Mouse (Mus musculus) T-helper 17 cell (primary cell): ENCODE measurements around the gene Snrnp25.

Experiments
- in situ Hi-C, 2 experiments: fragments of 300-600 bp; cut with MboI, MseI; formaldehyde crosslinking; loops; 1 replicate in 1 of 2; 2 replicates in 1 of 2; pipeline ENCODE4 v1.15.1; 2025; ENCODE audit warnings: high pct_unique_total_duplicates in 2 of 2

Snrnp25 gene

DNA sequence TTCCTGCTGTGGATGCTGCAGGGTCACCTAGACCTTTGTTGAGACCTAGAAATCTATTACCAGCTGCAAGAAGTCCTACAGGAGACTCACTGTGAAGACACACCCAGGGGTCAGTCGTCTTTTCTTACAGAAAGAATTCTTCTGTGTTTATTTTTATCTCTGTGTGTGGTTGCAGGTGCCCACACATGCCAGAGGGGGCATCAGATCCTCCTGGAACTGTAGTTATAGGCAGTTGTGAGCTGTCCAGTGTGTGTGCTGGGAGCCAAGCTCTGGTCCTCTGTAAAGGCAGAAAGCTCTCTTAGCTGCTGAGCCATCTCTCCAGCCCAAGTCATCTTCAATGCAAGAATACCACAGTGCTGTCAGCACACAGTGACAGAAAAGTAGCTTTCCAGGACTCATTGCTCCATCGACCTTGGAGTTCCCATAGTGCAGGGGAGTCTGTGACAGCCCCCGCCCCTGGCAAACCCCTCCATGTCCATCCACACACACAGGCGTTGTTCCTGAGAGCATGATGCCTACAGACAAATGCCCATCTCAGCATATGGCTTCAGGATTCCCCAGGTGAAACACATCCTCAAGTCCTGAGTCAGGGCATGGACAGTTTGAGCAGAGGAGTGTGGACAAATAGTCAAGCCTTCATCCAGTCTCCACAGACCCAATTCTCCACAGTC lies 18.2 kb downstream of the Snrnp25 start:
- in situ Hi-C loops, result no loop called here

DNA sequence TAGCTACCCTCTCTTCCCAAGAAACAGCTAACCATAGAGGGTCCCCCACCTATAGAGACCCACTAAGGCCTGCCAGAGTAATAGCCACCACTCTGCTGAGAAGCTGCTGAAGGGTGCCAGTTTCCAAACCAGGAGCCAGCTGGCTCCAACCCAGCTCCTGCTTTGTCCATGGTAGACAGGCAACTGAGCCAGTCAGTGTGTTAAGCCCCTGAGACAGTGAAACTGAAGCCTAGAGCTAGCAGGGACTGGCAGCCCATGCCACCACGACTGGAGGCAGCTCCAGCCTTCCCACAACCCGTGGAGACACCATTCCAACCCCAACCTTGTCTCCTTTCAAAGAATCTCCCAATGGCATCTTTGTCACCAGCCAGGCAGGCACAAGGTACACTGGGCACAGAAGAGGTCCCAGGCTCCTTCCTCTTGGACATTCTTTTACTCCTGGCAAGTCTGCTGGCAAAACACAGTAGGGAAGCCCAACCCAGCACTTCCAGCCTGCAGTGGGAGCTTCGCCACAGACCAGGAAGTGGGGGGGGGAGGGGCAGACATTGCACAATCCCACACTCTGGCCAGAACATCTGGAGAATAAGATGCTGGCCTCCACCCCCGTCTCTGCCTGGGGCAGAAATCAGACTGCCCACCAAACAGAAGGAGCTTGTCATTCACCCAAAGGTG lies 19.4 kb downstream of the Snrnp25 start:
- in situ Hi-C loops, result no loop called here

DNA sequence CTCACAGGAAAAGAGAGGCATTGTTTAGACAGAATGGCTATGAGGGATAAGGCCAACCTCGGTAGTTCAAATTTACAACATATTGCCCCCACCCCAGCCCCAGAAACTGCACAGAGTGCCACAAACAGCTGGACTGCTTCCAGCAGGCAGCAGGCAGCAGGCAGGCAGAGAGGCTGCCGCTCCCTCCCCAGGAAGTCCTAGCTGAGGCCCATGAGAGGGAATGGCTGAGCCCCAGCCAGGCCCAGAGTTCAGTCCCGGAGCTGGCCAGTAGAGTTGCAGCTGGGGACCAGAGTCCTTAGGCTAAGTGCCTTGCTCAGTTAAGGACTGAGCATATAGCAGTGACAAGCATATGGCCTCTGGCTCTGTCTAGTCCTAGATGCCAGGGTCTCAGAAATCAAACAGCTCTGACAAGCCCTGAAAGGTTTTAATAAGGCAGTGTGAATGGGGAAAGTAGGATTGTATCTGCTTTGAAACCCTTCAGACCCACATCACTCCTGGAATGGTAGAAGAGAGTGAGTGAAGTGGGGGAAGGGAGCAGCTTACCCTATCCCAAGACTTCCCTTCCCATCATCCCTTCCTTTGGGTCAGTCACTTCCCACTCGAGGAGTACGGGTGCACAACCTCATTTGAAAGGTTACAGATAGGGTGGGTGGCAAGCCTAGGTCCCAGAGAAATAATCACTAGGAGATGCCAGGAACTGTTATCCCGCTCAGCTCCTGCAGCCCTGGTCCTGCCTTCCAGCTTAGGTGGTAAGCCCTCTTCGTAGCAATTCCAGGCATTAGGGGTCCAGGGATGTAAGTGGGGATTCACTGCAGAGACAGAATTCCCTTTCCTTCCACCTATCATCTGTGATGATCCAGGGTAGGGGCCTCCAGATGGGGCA lies 20.2 kb downstream of the Snrnp25 start:
- in situ Hi-C loops, result no loop called here

DNA sequence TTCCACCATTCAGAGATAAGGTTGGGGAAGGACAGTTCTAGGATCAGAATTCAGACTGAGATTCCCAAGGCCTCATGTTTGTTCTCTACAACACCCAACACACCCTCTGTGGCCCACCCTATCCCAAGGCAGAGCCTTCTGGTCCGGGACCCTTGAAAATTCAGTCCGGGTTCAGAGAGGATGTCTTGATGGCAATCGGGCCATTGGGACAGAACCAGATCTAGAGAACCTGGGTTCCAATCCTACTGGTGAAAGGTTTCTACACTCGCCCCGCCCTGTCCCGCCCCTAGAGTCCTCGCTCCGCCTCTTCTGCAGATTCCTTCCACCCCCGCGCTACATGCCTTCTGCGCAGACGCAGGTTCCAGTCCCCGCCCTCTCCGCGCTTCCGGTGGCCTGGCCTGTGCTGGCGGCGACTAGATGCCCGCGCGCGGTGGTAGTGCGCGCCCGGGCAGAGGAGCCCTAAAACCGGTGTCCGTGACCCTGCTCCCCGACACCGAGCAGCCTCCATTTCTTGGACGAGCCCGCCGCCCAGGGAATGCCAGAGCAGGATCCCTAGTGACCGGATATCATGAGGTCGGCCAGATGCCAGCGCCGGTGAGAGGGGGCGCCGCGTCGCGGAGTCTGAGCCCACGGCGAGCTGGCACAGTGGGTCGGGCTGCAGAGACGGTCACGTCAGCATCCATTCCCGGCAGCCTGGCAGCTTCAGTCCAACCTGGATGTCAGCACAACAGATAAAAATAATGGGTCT lies 21.1 kb downstream of the Snrnp25 start, which contains the start of gene Mpg:
Mpg (plus strand) TSS at position 382 of the 748 bp plus-strand sequence.
- in situ Hi-C loops, result no loop called here

DNA sequence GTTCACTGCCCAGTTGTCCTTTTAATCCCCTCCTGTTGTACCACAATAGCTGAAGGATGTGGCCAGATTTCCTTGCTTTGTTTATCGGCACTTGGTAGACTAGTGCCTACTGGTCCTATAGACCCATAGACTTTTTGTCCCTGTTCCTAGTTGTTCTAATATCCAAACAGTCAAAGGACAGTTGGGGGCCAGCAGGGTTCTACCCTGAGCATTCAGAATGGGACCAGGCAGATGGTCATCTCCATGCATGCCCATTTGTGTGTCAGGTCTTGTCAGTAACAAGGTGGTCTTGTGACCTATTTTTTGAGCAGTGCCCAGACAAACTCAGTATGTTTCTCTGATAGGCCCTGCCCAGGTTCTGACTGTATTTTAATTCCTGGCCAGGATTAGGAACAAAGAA lies 21.8 kb downstream of the Snrnp25 start:
- in situ Hi-C loops, result no loop called here

DNA sequence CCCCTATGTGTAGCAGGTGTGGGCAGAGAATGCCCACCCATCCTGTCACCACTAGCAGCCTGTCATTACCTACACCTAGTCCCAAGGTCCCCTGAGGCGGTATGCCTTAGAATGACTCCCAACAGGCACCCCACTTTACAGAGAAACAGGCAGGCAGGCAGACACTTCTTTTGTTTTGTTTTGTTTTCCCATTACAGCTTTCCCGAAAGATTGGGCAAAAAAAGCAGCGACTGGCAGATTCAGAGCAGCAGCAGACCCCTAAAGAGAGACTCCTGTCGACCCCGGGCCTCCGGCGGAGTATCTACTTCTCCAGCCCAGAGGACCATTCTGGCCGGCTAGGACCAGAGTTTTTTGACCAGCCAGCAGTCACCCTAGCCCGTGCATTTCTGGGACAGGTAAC lies 22.3 kb downstream of the Snrnp25 start:
- in situ Hi-C loops, result no loop called here

DNA sequence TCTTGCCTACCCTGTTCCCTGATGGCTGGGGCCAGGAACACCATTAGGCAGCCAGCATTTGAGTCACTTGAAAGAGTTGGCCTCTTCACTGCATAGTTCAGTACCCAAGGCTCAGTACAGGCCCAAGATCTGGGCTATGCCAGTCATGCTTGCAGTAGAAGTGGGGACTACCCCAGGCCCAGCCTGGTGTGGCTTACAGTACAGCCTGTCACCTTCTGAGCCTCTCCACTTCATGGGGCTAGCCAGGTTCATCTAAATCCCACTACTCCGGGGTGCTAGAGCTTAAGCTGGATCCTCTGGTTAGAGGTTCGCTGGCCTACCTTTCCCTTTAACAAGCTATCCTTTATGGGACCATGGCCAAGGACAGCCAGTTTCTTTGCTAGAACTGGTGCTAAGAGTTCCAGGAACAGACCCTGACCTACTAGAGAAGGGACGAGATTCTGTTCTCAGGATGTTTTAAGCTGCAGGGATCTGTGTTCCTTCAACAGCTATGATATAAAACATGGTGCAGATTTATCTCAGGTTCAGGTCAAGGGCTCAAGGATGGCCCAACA lies 23.2 kb downstream of the Snrnp25 start:
- in situ Hi-C loops, result no loop called here

DNA sequence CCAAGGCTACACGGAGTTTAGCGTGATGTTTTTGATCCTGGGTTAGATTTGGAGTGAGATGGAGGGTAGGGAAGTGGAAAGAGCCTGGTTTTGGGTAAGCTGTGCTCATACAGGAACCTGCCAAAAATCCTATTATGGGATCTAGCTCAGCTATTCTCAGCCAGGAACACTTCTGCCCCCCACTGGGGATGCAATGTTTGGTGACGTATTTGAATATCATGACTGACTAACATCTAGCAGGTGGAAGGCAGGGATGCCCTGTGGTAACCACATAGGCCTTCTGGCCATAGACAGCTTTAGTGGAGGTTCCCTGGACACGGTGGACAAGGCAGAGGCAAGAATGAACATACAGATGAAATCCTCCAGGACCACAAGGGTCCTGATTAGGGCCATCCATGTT lies 25.0 kb downstream of the Snrnp25 start:
- in situ Hi-C loops, result no loop called here

DNA sequence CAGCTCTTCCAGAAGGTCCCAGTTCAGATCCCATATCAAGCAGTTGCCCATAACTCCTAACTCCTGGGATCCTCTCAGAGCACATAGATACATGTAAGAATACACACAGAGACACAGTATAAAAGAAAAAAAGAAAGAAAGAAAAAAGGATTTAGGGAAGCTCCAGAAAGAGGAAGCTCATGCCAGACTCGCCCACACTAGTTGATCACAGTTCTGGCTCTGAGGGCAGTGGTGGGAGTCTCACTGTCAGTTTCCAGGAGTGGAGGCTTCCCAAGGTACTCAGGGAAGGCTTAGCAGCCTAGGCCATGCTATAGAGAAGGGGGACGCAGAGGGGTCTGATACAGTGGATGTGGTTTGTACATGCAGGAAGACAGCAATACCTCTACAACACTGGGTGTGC lies 25.9 kb downstream of the Snrnp25 start:
- in situ Hi-C loops, result no loop called here

DNA sequence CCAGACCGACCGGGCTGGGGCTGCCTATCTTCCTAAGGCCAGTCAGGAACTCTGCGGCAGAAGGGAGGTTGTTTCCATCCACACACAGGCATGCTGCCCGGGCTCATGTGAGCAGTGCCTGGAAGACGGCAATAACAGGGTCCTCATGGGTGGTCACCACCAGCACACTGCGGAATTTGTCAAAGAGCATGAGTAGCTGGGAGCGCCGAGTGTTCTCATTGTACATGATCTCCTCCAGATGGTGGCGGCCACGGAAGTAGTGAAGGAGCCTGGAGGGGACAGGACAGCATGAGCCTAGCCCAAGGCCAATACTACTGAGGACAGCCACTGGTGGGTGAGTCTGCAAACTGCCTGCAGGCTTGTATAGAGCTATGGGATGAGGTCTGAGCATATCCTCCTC lies 27.6 kb downstream of the Snrnp25 start:
- in situ Hi-C loops, result no loop called here

DNA sequence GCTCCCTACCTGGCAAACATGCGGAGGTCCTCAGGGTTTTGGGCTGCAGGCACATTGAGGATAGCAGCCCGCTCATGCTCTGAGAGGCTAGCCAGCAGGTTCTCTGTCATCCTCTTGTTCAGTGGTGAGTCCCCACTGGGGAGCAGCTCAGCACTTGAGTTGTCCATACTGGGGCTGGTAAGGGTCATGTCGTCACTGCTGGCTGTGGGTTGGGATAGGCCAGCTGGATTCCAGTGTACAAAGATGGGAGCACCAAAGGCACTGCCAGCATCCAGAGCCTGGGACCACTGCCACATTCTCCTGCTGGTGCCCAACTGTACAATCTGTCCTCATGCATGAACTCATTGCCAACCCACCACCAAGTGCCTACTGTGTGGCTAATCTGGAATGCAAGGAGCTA lies 28.7 kb downstream of the Snrnp25 start:
- in situ Hi-C loops, result no loop called here

DNA sequence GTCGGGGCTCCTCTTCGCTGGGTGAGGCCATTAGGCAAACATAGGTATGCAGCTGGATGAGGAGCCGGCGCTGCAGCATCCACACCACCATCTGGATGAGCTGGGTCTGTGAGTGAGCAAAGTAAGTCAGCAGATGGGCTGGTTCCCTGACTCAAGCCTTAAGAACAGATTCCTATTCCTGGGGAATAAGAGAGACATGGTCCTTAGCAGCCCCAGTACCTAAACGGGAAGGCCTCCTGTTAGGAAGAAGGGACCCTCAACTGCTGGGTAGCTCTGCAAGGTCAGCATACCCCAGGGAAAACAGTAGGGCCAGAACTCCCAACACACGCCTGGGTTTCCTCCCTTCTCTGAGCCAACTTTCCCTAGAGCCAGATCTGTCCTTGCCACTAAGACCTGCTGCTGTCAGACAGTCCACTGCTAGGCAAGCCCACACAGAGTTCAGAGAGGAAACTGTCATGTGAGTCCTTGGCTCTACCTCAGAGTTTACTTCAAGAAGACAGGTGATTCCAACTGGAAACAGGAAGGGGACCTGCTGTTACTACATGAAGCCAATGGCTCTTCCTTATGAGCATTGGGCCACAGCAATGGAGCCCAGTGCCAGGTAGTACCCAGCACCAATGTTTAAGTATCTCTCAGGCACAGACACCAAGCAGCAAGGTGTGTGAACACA lies 29.7 kb downstream of the Snrnp25 start:
- in situ Hi-C loops, result no loop called here

DNA sequence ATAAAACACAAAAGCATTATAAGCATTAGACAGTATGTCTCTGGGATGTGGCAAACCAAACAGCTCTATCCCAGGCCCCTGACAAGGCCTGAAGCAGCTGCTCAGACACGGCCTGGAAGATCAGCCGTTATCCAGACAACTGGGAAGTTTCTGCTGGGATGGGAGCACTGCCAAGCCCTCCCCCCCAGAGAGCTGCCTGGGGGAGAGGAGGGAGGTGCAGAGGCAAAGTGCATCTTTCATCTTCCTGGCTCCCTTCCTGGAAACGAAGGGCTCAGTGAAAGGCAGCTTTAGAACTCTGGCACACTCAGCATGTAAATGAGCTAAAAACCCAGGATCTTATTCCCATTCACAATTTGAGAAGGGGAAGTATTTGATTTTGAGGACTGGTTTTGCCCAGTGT lies 30.4 kb downstream of the Snrnp25 start:
- in situ Hi-C loops, result no loop called here

DNA sequence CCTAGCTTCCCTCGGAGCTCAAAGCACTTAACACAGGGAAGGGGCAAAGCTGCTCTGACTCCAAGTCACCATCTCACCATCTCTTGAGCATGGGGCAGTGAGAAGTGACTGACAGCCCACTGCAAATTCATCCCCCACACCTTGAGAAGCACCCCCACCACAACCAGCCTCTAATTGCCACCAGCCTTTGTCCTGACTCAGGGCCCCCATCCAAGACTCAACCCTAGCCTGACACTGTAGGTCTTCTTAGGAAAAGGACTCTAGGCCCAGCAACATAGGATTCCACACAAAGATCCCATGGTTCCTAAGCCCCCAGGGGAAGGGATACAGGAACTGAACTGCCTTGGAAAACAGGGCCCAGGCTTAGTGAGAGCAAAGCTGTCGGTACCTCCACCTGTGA lies 30.9 kb downstream of the Snrnp25 start:
- in situ Hi-C loops, result no loop called here

DNA sequence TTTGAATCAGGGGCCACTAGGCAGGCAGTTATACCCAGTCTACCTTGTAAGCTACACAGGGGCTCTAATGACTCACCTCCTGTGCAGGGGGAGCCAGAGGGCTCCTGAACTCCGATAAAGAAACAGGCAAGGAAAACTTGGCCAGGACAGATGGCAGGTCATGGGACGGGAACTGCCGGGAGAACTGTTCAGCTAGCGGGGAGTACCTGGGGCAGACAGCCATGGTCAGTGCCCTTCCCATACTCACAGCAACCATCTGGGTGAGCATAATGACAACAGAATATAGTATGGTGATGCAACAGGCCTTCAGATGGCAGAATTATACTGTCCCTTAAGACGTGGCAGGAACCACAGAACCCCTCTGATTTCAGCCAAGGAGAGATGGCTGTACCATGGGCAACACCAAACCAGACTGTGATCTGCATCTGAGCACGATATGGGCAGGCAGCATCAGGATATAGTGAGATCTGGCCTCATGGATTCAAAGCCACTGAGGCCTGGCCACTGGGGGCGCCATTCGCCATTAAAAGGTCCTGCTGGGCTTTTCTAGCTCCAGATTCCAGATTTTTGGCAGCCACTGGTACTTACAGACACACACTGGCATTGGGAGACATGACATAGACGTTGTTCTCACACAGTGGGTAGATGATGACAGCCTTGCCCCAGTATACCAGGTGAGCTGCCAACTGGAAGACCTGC lies 31.6 kb downstream of the Snrnp25 start:
- in situ Hi-C loops, result no loop called here

DNA sequence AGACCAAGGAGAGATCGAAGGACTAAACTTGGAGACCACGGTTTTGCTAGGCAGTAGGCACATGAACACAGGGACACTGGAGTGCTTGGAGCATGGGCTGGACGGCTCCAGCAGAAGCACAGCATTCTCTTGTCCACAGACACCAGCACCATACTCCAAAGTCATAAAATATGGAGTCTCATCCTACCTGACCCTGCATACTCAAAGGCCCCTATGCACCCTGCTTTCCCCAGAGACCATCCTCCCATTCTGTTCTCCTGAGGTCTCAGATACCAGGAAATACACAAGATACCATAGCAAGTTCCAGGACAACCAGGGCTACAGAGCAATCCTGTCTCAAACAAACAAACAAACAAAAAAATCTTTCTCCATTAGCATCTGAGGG lies 32.2 kb downstream of the Snrnp25 start:
- in situ Hi-C loops, result no loop called here

DNA sequence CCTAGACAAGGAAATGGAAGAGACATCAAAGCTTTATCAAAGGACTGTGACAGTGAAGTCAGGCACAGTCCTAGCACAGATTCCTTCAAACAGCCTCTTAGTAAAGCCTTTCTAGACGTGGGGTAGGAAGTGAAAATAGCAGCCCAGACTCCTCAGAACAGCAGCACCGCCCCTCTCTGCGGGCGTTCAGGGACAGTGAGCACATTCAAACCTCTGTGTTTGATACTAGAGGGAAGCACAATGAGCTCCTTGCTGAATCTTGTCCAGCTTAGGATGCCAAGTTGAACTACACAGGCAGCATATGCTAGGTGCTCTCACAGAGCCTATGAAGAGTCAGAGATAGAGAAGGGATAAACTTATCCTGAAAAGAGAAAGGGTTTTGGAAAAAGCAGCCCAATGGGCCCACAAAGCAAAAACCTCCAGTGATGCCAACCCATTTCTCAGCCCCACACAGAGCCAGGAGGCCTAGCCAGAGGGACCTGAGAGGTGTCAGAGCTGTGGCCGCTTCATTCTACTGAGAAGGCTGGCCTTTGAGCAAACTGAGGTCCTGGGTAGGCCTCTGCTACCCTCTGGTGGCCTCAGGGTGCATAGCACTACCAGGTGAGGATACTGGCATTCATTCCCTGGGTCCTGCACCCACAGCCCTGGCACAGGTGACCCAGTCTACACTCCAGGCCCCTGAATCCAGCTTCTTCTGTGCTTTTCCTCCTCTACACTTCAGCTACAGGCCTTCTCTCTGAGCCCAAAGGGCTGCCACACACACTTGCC lies 33.1 kb downstream of the Snrnp25 start:
- in situ Hi-C loops, result no loop called here

DNA sequence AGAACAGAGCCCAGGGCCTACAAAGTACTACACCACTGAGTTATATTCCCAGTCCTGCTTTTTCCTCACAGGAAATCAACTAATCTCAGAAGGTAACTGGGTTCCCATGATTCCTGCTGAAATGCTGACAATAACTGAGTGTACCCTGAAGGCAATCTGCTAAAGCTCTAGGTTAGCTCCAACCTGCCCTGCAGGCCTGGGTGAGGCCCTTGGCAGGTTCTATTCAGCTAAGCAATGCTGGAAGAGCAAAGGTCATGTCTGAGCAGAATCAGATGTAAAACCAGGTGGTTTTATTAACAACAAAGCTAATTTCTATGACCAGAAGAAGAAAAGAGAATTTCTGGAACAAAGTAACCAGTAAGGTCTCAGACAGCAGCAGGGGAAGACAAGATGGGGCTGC lies 36.2 kb downstream of the Snrnp25 start:
- in situ Hi-C loops, result no loop called here

DNA sequence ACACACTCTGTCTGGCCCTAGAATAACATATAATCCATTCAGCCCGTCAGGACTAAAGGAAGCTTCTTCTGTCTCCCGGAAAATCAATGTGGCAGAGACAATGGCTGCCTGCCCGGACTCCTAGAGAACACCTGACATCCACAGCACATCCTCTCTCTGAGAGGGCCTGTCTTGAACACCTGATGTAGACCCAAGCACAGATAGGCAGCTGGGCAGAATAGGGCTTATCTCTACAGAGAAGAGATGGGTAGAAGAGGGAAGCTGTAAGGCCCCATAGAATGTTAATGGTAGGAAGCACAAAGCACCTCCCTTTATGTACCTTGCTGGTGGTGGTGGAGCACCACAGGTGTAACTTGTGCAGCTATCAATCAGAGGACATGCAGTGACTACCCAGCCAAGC lies 37.0 kb downstream of the Snrnp25 start:
- in situ Hi-C loops, result no loop called here
